Mouse (Mus musculus): ENCODE measurements at regions not wholly inside any gene's neighbourhood (a gene's known extent, or its start where the extent isn't known, plus 50 kb on each side); places are given as distances from the start of the nearest gene placed in this dataset.

- DNase-seq (ENCODE audit: low spot score) = no peak
- Histone ChIP-seq H3K36me3 (ENCODE audit: control insufficient read depth, insufficient read depth, low read length) (no peaks in the 10 kb centered on the region), H3K27ac (ENCODE audit: low read depth) (no peak overlapping the region), H3K9me3 (ENCODE audit: control insufficient read depth, low read length) (no peaks in the 10 kb centered on the region), H3K27me3 (replicated peaks; ENCODE audit: control insufficient read depth, insufficient read depth, low read length) (no peaks in the 10 kb centered on the region), H3K4me3 (ENCODE audit: low read depth, low read length) (no peak overlapping the region), H3K4me1 (replicated peaks; ENCODE audit: control insufficient read depth, insufficient read depth, low read length) (no peaks in the 10 kb centered on the region), H3K9ac (ENCODE audit: low read length) (no peak overlapping the region), H3K4me2 (ENCODE audit: low read length) (no peak overlapping the region)
- 88% methylated on average over 1 of the region's 1 CpGs for WGBS
- ATAC-seq (replicated peaks; ENCODE audit: low FRiP score, low TSS enrichment, low read depth) = no peak
These were observed 439.7 kb upstream of the 4930452B06Rik start for GRCm38 (mm10) chr14:9105708-9106107.

DNA sequence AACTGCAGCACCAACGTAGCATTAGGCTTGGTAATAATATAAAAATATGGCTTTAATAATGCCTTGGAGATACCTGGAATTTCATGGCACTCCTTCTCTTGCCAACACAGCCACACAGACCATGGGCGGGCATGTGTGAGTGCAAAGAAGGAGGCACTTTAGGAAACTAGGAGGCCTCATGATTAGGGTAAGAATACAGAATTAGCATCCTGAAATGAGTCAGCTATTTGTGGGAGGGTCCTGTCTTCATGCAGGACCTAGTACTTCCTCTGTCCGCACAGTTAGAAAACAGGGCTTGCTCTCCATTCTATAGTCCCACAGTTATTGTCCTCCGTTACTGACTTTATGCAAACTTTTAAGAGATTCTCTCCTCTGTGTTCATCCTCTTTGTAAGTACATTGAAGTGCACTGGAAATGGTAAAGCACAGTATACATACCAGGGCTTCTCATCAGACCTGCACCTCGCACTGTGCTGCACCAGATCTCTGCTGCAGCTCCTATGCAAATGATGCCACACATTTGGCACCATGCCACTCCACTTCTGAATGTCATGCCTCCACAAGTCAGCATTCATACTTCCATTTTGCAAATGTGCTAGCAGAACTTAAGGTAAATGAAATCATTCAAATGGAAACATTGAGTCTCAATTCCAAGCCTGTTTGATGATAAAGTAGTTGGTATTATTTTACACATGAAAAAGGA lies 423.7 kb upstream of the 4930452B06Rik start:
- Histone ChIP-seq H3K36me3 (ENCODE audit: control insufficient read depth, insufficient read depth, low read length) (no peaks in the 10 kb centered on the region), H3K4me3 (ENCODE audit: low read depth, low read length) (no peak overlapping the region), H3K27ac (ENCODE audit: low read depth) (no peak overlapping the region), H3K4me1 (replicated peaks; ENCODE audit: control insufficient read depth, insufficient read depth, low read length) (no peaks in the 10 kb centered on the region), H3K9me3 (ENCODE audit: control insufficient read depth, low read length) (no peaks in the 10 kb centered on the region), H3K9ac (ENCODE audit: low read length) (no peak overlapping the region), H3K4me2 (ENCODE audit: low read length) (no peak overlapping the region), H3K27me3 (replicated peaks; ENCODE audit: control insufficient read depth, insufficient read depth, low read length) (no peaks in the 10 kb centered on the region)
- 79% methylated on average over 5 of the region's 5 CpGs for WGBS
- DNase-seq (ENCODE audit: low spot score) = no peak
- no peak for ATAC-seq (replicated peaks; ENCODE audit: low FRiP score, low TSS enrichment, low read depth)

DNA sequence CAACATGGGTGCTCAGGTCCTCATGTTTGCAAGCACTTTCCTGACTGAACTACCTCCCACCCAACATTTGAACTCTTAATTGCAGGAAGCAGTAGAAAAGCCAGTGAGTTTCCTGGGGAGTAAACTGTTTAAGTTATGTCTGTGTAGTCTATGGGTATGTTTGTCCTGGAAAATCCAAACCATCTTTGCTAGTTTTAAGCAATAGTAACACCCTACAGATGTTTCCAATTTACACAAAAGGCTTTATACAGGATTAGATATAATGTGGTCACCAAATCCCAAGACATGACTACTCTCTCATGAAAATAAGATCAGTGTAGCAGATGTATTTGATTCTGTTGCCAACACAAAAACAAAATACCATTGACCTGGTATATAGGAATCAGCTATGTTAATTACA lies 421.1 kb upstream of the 4930452B06Rik start:
- Histone ChIP-seq H3K4me2 (ENCODE audit: low read length) (no peak overlapping the region), H3K27ac (ENCODE audit: low read depth) (no peak overlapping the region), H3K27me3 (replicated peaks; ENCODE audit: control insufficient read depth, insufficient read depth, low read length) (no peaks in the 10 kb centered on the region), H3K36me3 (ENCODE audit: control insufficient read depth, insufficient read depth, low read length) (no peaks in the 10 kb centered on the region), H3K9ac (ENCODE audit: low read length) (no peak overlapping the region), H3K4me1 (replicated peaks; ENCODE audit: control insufficient read depth, insufficient read depth, low read length) (no peaks in the 10 kb centered on the region), H3K9me3 (ENCODE audit: control insufficient read depth, low read length) (no peaks in the 10 kb centered on the region), H3K4me3 (ENCODE audit: low read depth, low read length) (no peak overlapping the region)
- DNase-seq (ENCODE audit: low spot score) = no peak
- no peak for ATAC-seq (replicated peaks; ENCODE audit: low FRiP score, low TSS enrichment, low read depth)

- ATAC-seq (replicated peaks; ENCODE audit: low FRiP score, low TSS enrichment, low read depth) = no peak
- Histone ChIP-seq H3K9me3 (ENCODE audit: control insufficient read depth, low read length) (no peaks in the 10 kb centered on the region), H3K36me3 (ENCODE audit: control insufficient read depth, insufficient read depth, low read length) (no peaks in the 10 kb centered on the region), H3K27me3 (replicated peaks; ENCODE audit: control insufficient read depth, insufficient read depth, low read length) (no peaks in the 10 kb centered on the region), H3K4me2 (ENCODE audit: low read length) (no peak overlapping the region), H3K9ac (ENCODE audit: low read length) (no peak overlapping the region), H3K4me1 (replicated peaks; ENCODE audit: control insufficient read depth, insufficient read depth, low read length) (no peaks in the 10 kb centered on the region), H3K27ac (ENCODE audit: low read depth) (no peak overlapping the region), H3K4me3 (ENCODE audit: low read depth, low read length) (no peak overlapping the region)
- 76% methylated on average over 2 of the region's 2 CpGs for whole genome bisulfite sequencing
- no peak for DNase-seq (ENCODE audit: low spot score)
These were observed 413.6 kb upstream of the 4930452B06Rik start for GRCm38 (mm10) chr14:9079632-9080031.

- DNase-seq (ENCODE audit: low spot score) (no peak), ATAC-seq (replicated peaks; ENCODE audit: low FRiP score, low TSS enrichment, low read depth) (no peak)
- Histone ChIP-seq H3K36me3 (ENCODE audit: control insufficient read depth, insufficient read depth, low read length) (no peaks in the 10 kb centered on the region), H3K4me2 (ENCODE audit: low read length) (no peak overlapping the region), H3K27me3 (replicated peaks; ENCODE audit: control insufficient read depth, insufficient read depth, low read length) (no peaks in the 10 kb centered on the region), H3K4me3 (ENCODE audit: low read depth, low read length) (no peak overlapping the region), H3K9me3 (ENCODE audit: control insufficient read depth, low read length) (no peaks in the 10 kb centered on the region), H3K27ac (ENCODE audit: low read depth) (no peak overlapping the region), H3K9ac (ENCODE audit: low read length) (no peak overlapping the region), H3K4me1 (replicated peaks; ENCODE audit: control insufficient read depth, insufficient read depth, low read length) (no peaks in the 10 kb centered on the region)
- WGBS = 85% methylated on average over 1 of the region's 1 CpGs
These were observed 413.0 kb upstream of the 4930452B06Rik start for GRCm38 (mm10) chr14:9079014-9079413.

DNA sequence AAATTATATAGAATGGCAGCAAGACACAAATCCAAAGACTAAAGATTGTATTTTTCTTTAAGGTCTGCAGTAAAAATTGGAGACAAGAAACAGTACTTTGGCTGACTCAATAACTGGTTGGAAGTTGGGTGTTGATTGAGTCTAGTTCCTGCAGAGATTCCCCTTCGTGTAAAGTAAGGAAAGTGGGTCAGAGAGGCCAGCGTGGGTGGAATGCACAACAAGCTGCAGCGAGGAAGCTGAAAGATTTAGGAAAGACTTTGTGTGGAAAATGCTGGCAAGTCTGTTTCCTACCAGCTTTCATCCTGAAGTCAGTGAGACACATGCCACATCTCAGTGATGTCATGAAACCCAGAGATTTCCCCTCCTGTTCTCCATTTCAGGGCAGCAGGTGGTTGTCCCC lies 405.1 kb upstream of the 4930452B06Rik start:
- no peak overlapping the region for H3K27ac ChIP-seq (ENCODE audit: low read depth)
- 66% methylated on average over 3 of the region's 3 CpGs for WGBS
- no peak for DNase-seq (ENCODE audit: low spot score)
- H3K27me3 ChIP-seq (replicated peaks; ENCODE audit: control insufficient read depth, insufficient read depth, low read length) = no peaks in the 10 kb centered on the region
- H3K9me3 ChIP-seq (ENCODE audit: control insufficient read depth, low read length) = no peaks in the 10 kb centered on the region
- no peak for ATAC-seq (replicated peaks; ENCODE audit: low FRiP score, low TSS enrichment, low read depth)
- no peaks in the 10 kb centered on the region for H3K36me3 ChIP-seq (ENCODE audit: control insufficient read depth, insufficient read depth, low read length)
- no peak overlapping the region for H3K9ac ChIP-seq (ENCODE audit: low read length)
- H3K4me1 ChIP-seq (replicated peaks; ENCODE audit: control insufficient read depth, insufficient read depth, low read length) = no peaks in the 10 kb centered on the region
- H3K4me3 ChIP-seq (ENCODE audit: low read depth, low read length) = no peak overlapping the region
- no peak overlapping the region for H3K4me2 ChIP-seq (ENCODE audit: low read length)

DNA sequence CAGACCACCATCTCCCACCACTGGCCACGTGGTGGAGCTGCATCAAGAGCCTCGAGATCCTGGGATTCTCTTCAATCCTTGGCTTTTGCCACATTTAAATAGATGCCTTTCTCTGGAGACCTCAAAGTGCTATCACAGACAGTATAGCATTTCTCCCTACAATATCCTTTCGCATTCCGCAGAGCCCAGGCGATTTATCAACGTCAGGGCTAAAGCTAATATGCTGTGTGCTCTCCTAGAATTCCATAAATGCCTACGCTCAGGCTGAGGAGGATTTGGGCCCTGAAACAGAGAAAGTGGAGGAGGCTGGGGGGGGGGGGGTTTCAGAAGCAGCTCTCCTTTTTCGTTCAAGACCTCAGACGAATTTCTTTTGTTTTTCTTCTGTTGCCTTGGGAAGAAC lies 394.0 kb upstream of the 4930452B06Rik start:
- H3K9me3 ChIP-seq (ENCODE audit: control insufficient read depth, low read length) = no peaks in the 10 kb centered on the region
- no peak overlapping the region for H3K4me3 ChIP-seq (ENCODE audit: low read depth, low read length)
- H3K4me1 ChIP-seq (replicated peaks; ENCODE audit: control insufficient read depth, insufficient read depth, low read length) = no peaks in the 10 kb centered on the region
- H3K36me3 ChIP-seq (ENCODE audit: control insufficient read depth, insufficient read depth, low read length) = no peaks in the 10 kb centered on the region
- 52% methylated on average over 9 of the region's 9 CpGs for WGBS
- H3K27me3 ChIP-seq (replicated peaks; ENCODE audit: control insufficient read depth, insufficient read depth, low read length) = no peaks in the 10 kb centered on the region
- H3K27ac ChIP-seq (ENCODE audit: low read depth) = no peak overlapping the region
- no peak overlapping the region for H3K9ac ChIP-seq (ENCODE audit: low read length)
- H3K4me2 ChIP-seq (ENCODE audit: low read length) = no peak overlapping the region
- DNase-seq (ENCODE audit: low spot score) (no peak), ATAC-seq (replicated peaks; ENCODE audit: low FRiP score, low TSS enrichment, low read depth) (no peak)

DNA sequence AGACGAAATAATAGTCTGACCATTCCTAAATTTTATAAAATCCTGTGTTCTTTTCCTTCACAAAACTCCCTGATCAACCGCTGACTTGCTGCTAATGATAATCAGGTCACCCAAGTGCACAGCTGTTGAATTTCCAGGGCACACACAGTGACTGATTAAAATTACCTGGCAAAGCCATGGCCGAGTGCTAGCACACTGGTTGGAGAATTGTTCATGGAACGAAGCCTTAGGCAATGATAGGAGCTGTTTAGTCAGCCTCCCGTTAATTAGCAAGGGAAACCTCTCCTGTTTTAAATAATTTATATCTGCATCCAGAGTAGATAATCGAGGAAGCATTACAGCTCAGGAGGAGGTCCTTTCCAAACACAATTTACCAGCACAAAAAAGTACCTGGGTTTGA lies 362.8 kb upstream of the 4930452B06Rik start:
- Histone ChIP-seq H3K4me2 (ENCODE audit: low read length) (no peak overlapping the region), H3K27ac (ENCODE audit: low read depth) (no peak overlapping the region), H3K27me3 (replicated peaks; ENCODE audit: control insufficient read depth, insufficient read depth, low read length) (no peaks in the 10 kb centered on the region), H3K4me3 (ENCODE audit: low read depth, low read length) (no peak overlapping the region), H3K36me3 (ENCODE audit: control insufficient read depth, insufficient read depth, low read length) (no peaks in the 10 kb centered on the region), H3K4me1 (replicated peaks; ENCODE audit: control insufficient read depth, insufficient read depth, low read length) (no peaks in the 10 kb centered on the region), H3K9ac (ENCODE audit: low read length) (no peak overlapping the region), H3K9me3 (ENCODE audit: control insufficient read depth, low read length) (no peaks in the 10 kb centered on the region)
- ATAC-seq (replicated peaks; ENCODE audit: low FRiP score, low TSS enrichment, low read depth) = no peak
- 81% methylated on average over 6 of the region's 6 CpGs for WGBS
- DNase-seq (ENCODE audit: low spot score) = no peak

GRCm38 (mm10) chr14:9015826-9016225 lies 349.8 kb upstream of the 4930452B06Rik start:
- H3K4me1 ChIP-seq (replicated peaks; ENCODE audit: control insufficient read depth, insufficient read depth, low read length) = no peaks in the 10 kb centered on the region
- H3K27ac ChIP-seq (ENCODE audit: low read depth) = no peak overlapping the region
- no peak overlapping the region for H3K4me3 ChIP-seq (ENCODE audit: low read depth, low read length)
- no peak overlapping the region for H3K9ac ChIP-seq (ENCODE audit: low read length)
- WGBS = 96% methylated on average over 6 of the region's 6 CpGs
- H3K27me3 ChIP-seq (replicated peaks; ENCODE audit: control insufficient read depth, insufficient read depth, low read length) = no peaks in the 10 kb centered on the region
- ATAC-seq (replicated peaks; ENCODE audit: low FRiP score, low TSS enrichment, low read depth) = no peak
- no peak for DNase-seq (ENCODE audit: low spot score)
- no peak overlapping the region for H3K4me2 ChIP-seq (ENCODE audit: low read length)
- no peaks in the 10 kb centered on the region for H3K36me3 ChIP-seq (ENCODE audit: control insufficient read depth, insufficient read depth, low read length)
- H3K9me3 ChIP-seq (ENCODE audit: control insufficient read depth, low read length) = no peaks in the 10 kb centered on the region

Data from intestine, embryonic 14.5 days (tissue).